Mouse (Mus musculus) neural tube, embryonic 11.5 days (tissue): ENCODE measurements at regions not wholly inside any gene's neighbourhood (a gene's known extent, or its start where the extent isn't known, plus 50 kb on each side); places are given as distances from the start of the nearest gene placed in this dataset.

Experiments
- ATAC-seq: fragments of 200-750 bp; cut with Nextera tagmentation; 2 replicates; pipeline ENCODE4 v1.8.0; 2017; ENCODE audit warnings: moderate number of reproducible peaks, mild to moderate bottlenecking, moderate TSS enrichment, moderate library complexity; ENCODE audit not compliant: insufficient read depth, low FRiP score, low TSS enrichment
- DNase-seq: peaks from one replicate; pipeline ENCODE4 v3.0.0-alpha.2; 2015; ENCODE audit warnings: low spot score
- H3K27ac ChIP-seq: fragments of 300-500 bp; sonication (generic); 2 replicates; pipeline ENCODE4 v1.5.1; 2014; ENCODE audit warnings: low read depth, mild to moderate bottlenecking, low read length
- H3K27me3 ChIP-seq: fragments of 300-500 bp; sonication (generic); 2 replicates; pipeline ENCODE4 v1.6.1; 2014; ENCODE audit warnings: mild to moderate bottlenecking, low read length, mixed read lengths; ENCODE audit not compliant: control insufficient read depth, insufficient read depth
- H3K36me3 ChIP-seq: fragments of 300-500 bp; sonication (generic); 2 replicates; pipeline ENCODE4 v1.6.1; 2014; ENCODE audit warnings: mild to moderate bottlenecking, low read length, moderate library complexity, mixed read lengths; ENCODE audit not compliant: control insufficient read depth, insufficient read depth
- H3K4me1 ChIP-seq: fragments of 300-500 bp; sonication (generic); 2 replicates; pipeline ENCODE4 v1.6.1; 2014; ENCODE audit warnings: low read length, mixed read lengths; ENCODE audit not compliant: control insufficient read depth, insufficient read depth
- H3K4me2 ChIP-seq: fragments of 300-500 bp; sonication (generic); 2 replicates; pipeline ENCODE4 v1.6.1; 2014; ENCODE audit warnings: low read depth, mild to moderate bottlenecking, moderate library complexity
- H3K4me3 ChIP-seq: fragments of 300-500 bp; sonication (generic); 2 replicates; pipeline ENCODE4 v1.5.1; 2014; ENCODE audit warnings: low read depth, low read length
- H3K9ac ChIP-seq: fragments of 300-500 bp; sonication (generic); 2 replicates; pipeline ENCODE4 v1.6.1; 2014; ENCODE audit warnings: mild to moderate bottlenecking, low read length
- H3K9me3 ChIP-seq: fragments of 300-500 bp; sonication (generic); 2 replicates; pipeline ENCODE4 v1.6.1; 2016; ENCODE audit warnings: low read length; ENCODE audit not compliant: control insufficient read depth
- WGBS: fragments of 180-500 bp; shearing (Covaris S2); extraction: QIAGEN DNeasy Blood & Tissue Kit; methylation state at CpG from one replicate; pipeline ENCODE4 v1.1.7; 2014; 5-methylcytosine and 5-hydroxymethylcytosine counted together

GRCm38 (mm10) chr6:16281938-16282337 lies 561.5 kb downstream of the Mdfic start:
- DNase-seq: no peak
- no peaks in the 10 kb centered on the region for H3K4me1 ChIP-seq
- 88% methylated on average over 6 of the region's 6 CpGs for WGBS
- H3K9me3 ChIP-seq: no peaks in the 10 kb centered on the region
- H3K9ac ChIP-seq: no peak overlapping the region
- no peaks in the 10 kb centered on the region for H3K27me3 ChIP-seq
- H3K27ac ChIP-seq: no peak overlapping the region
- ATAC-seq: no peak
- no peak overlapping the region for H3K4me3 ChIP-seq
- H3K36me3 ChIP-seq: no peaks in the 10 kb centered on the region
- no peak overlapping the region for H3K4me2 ChIP-seq
